Mouse (Mus musculus): Measurements from ENCODE around the gene Zfp281. TPM values are rescaled to one million over a fixed set of nuclear protein-coding genes. Genes with fewer than 3 reads are reported as not detected.

The Zfp281 gene
- total RNA-seq, 1 experiment, result 65.5 TPM

GRCm38 (mm10) chr1:136581841-136582240 is 42.9 kb upstream of the Zfp281 start:
- peaks cover 4% of the 10 kb centered on the region; the same call in 1 of the 2 replicates for H3K36me3 ChIP-seq (ENCODE audit: control insufficient read depth, insufficient read depth, low read length, poor library complexity, severe bottlenecking)
- no peak for DNase-seq (ENCODE audit: low read depth, low spot score)
- no peaks in the 10 kb centered on the region for H3K9me3 ChIP-seq (ENCODE audit: control insufficient read depth, insufficient read depth, low read depth, low read length)
- H3K27ac ChIP-seq (ENCODE audit: insufficient read depth, low read depth, low read length, poor library complexity, severe bottlenecking), result no peak overlapping the region
- TF ChIP-seq ZNF384 (IDR thresholded peaks at IDR 0.05; ENCODE audit: low read depth, low read length) (no peak), CHD2 (IDR thresholded peaks at IDR 0.05; ENCODE audit: low read depth, low read length) (no peak), HCFC1 (IDR thresholded peaks at IDR 0.05; ENCODE audit: borderline replicate concordance, insufficient read depth, low read length) (no peak), ZC3H11A (IDR thresholded peaks at IDR 0.05; ENCODE audit: borderline replicate concordance, low read depth, low read length) (no peak), MAFK (IDR thresholded peaks at IDR 0.05; ENCODE audit: insufficient read depth, low read depth, low read length) (no peak)
- H3K4me1 ChIP-seq (ENCODE audit: control insufficient read depth in 2 of 2, insufficient read depth in 2 of 2, low read length in 2 of 2, poor library complexity in 1 of 2), result peaks cover 11 to 13% of the 10 kb centered on the region in 2 experiments
- in situ Hi-C loops (cut with MboI; ENCODE audit: low sequenced_read_pairs in 2 of 2, unreplicated experiment in 2 of 2), result no loop called here
- H3K4me3 ChIP-seq (ENCODE audit: insufficient read depth in 1 of 2, low read depth in 1 of 2, low read length in 2 of 2, poor library complexity in 1 of 2, severe bottlenecking in 1 of 2), result no peak overlapping the region
- no peak overlapping the region for H3K9ac ChIP-seq (ENCODE audit: insufficient read depth, low read depth, low read length, poor library complexity, severe bottlenecking)

DNA sequence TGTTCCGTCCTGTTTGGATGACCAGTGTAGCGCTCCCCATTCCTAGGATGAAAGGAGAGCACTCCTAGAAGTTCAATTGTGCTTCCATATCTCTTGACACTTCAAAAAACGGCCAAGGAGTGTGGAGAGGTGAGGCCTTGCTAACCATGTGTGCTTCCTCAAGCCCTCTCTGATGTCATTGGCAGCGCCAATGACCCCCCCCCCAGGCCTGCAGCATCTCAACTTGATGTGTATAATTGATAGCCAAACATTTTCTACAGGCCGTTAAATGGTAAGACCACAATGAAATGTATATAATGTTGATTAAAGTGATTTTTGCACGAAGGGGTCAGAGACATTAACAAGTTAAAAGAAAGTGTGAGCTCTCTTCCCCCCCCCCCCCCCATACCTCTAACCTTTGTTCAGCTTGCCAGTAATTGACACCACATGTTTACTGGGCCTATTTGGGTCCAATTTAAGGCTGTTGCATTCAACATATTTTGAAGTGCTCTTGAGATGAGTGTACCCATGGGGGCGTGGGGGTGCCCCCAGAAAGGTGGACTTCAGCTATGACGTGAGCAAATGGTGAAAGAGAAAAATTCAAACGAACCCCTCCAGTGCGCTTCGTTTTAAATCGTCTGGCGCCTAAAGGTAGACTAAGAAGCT is 36.8 kb upstream of the Zfp281 start:
- Histone ChIP-seq H3K9ac (ENCODE audit: insufficient read depth, low read depth, low read length, poor library complexity, severe bottlenecking) (no peak overlapping the region), H3K4me1 (ENCODE audit: control insufficient read depth in 2 of 2, insufficient read depth in 2 of 2, low read length in 2 of 2, poor library complexity in 1 of 2) (peaks cover 7 to 12% of the 10 kb centered on the region in 2 experiments; a peak in 3 of 4 replicates), H3K4me3 (ENCODE audit: insufficient read depth in 1 of 2, low read depth in 1 of 2, low read length in 2 of 2, poor library complexity in 1 of 2, severe bottlenecking in 1 of 2) (no peak overlapping the region), H3K36me3 (ENCODE audit: control insufficient read depth, insufficient read depth, low read length, poor library complexity, severe bottlenecking) (peaks cover 4% of the 10 kb centered on the region; the same call in 1 of the 2 replicates), H3K27ac (ENCODE audit: insufficient read depth, low read depth, low read length, poor library complexity, severe bottlenecking) (no peak overlapping the region), H3K9me3 (ENCODE audit: control insufficient read depth, insufficient read depth, low read depth, low read length) (no peaks in the 10 kb centered on the region)
- no peak for TF ChIP-seq HCFC1 (IDR thresholded peaks at IDR 0.05; ENCODE audit: borderline replicate concordance, insufficient read depth, low read length)
- no peak for TF ChIP-seq CHD2 (IDR thresholded peaks at IDR 0.05; ENCODE audit: low read depth, low read length)
- in situ Hi-C loops (cut with MboI; ENCODE audit: low sequenced_read_pairs in 2 of 2, unreplicated experiment in 2 of 2), result no loop called here
- DNase-seq (ENCODE audit: low read depth, low spot score), result no peak

- peaks cover 8% of the 10 kb centered on the region; the same call in 1 of the 2 replicates for H3K36me3 ChIP-seq (ENCODE audit: control insufficient read depth, insufficient read depth, low read length, poor library complexity, severe bottlenecking)
- no peak for TF ChIP-seq ZC3H11A (IDR thresholded peaks at IDR 0.05; ENCODE audit: borderline replicate concordance, low read depth, low read length)
- no peak for TF ChIP-seq MAFK (IDR thresholded peaks at IDR 0.05; ENCODE audit: insufficient read depth, low read depth, low read length)
- no peak for TF ChIP-seq CHD2 (IDR thresholded peaks at IDR 0.05; ENCODE audit: low read depth, low read length)
- in situ Hi-C loops (cut with MboI; ENCODE audit: low sequenced_read_pairs in 2 of 2, unreplicated experiment in 2 of 2), result no loop called here
- peaks cover 6 to 13% of the 10 kb centered on the region in 2 experiments; a peak in 2 of 4 replicates for H3K4me1 ChIP-seq (ENCODE audit: control insufficient read depth in 2 of 2, insufficient read depth in 2 of 2, low read length in 2 of 2, poor library complexity in 1 of 2)
- peak overlapping the region; percentile 22; the same call in 1 of the 2 replicates for H3K9ac ChIP-seq (ENCODE audit: insufficient read depth, low read depth, low read length, poor library complexity, severe bottlenecking)
- no peak overlapping the region for H3K27ac ChIP-seq (ENCODE audit: insufficient read depth, low read depth, low read length, poor library complexity, severe bottlenecking)
- no peaks in the 10 kb centered on the region for H3K9me3 ChIP-seq (ENCODE audit: control insufficient read depth, insufficient read depth, low read depth, low read length)
- DNase-seq (ENCODE audit: low read depth, low spot score), result no peak
- peak overlapping the region; percentile 18 to 27; a peak in 3 of 4 replicates for H3K4me3 ChIP-seq (ENCODE audit: insufficient read depth in 1 of 2, low read depth in 1 of 2, low read length in 2 of 2, poor library complexity in 1 of 2, severe bottlenecking in 1 of 2)
Observed at GRCm38 (mm10) chr1:136588908-136589307, 35.8 kb upstream of the Zfp281 start.

- in situ Hi-C loops (cut with MboI; ENCODE audit: low sequenced_read_pairs in 2 of 2, unreplicated experiment in 2 of 2), result no loop called here
- Histone ChIP-seq H3K9me3 (ENCODE audit: control insufficient read depth, insufficient read depth, low read depth, low read length) (no peaks in the 10 kb centered on the region), H3K4me1 (ENCODE audit: control insufficient read depth in 2 of 2, insufficient read depth in 2 of 2, low read length in 2 of 2, poor library complexity in 1 of 2) (peaks cover 10 to 21% of the 10 kb centered on the region in 2 experiments; a peak in 3 of 4 replicates), H3K27ac (ENCODE audit: insufficient read depth, low read depth, low read length, poor library complexity, severe bottlenecking) (peak overlapping the region; percentile 42; the same call in 1 of the 2 replicates), H3K36me3 (ENCODE audit: control insufficient read depth, insufficient read depth, low read length, poor library complexity, severe bottlenecking) (peaks cover 10% of the 10 kb centered on the region; the same call in 1 of the 2 replicates), H3K9ac (ENCODE audit: insufficient read depth, low read depth, low read length, poor library complexity, severe bottlenecking) (no peak overlapping the region), H3K4me3 (ENCODE audit: insufficient read depth in 1 of 2, low read depth in 1 of 2, low read length in 2 of 2, poor library complexity in 1 of 2, severe bottlenecking in 1 of 2) (no peak overlapping the region)
- DNase-seq (ENCODE audit: low read depth, low spot score), result no peak
- TF ChIP-seq ZNF384 (IDR thresholded peaks at IDR 0.05; ENCODE audit: low read depth, low read length), result no peak
- TF ChIP-seq ZC3H11A (IDR thresholded peaks at IDR 0.05; ENCODE audit: borderline replicate concordance, low read depth, low read length), result no peak
Observed at GRCm38 (mm10) chr1:136592741-136593140, 32.0 kb upstream of the Zfp281 start.

Data from ES-E14 (cell line).